Mouse (Mus musculus) bone marrow, adult 2 months (tissue): ENCODE measurements around the gene Tmc2.

Experiments used
- CTCF ChIP-seq: fragments of 200-500 bp; IDR thresholded peaks from 2 replicates; pipeline ENCODE4 v1.5.1; 2011; ENCODE audit warnings: low read length, control low read depth; ENCODE audit not compliant: control insufficient read depth, insufficient read depth
- POLR2A ChIP-seq: fragments of 200-500 bp; IDR thresholded peaks from 2 replicates; pipeline ENCODE4 v1.6.1; 2011; ENCODE audit warnings: low read depth, mild to moderate bottlenecking, control low read depth, low read length, borderline replicate concordance; ENCODE audit not compliant: control insufficient read depth

DNA sequence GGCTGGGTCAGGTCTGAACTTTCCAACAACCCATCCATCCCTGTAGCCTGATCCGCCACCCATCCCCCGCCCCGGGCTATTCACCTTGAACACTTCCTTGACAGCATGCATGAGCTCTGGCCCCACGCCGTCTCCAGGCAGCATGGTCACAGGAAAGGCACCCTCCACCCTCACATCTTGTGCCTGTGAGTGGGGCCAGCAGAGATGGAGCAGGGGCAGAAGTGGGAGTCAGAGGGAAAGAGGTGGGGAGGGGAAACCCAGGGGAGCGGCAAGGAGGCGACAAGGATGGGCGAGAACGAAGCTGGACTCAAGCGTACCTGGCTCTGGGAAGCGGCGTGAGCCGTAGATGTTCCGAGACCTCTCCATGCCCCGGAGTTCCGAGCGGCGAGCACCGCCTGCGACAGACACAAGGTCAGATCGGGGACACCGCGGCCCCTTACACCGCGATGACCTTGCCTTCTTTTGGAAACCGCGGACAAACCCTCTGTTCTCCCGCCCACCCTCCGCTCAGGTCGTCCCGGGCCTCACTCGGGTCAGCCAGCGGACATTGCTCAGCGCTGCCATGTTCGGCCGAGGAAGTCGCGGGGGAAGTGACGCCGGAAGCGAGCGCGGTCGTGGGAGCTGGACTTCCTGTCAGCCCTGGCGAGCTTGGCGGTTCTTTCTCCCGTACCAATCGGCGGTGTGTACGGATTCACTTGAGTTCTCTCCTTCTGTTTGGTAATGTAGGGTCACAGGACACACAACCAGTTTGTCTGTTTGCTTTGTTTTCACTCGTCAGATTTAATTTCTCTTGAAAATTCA is 89.1 kb downstream of the Tmc2 start, which contains the start of gene Idh3b:
- TF ChIP-seq CTCF: 0 out of 2 replicates have a peak, but pooled peaks have one; percentile 9
- peak; percentile 82; the same call in 1 of the 2 replicates for TF ChIP-seq POLR2A
